Mouse (Mus musculus) gastrocnemius, adult 2 months (tissue): Measurements from ENCODE around the gene Cfap70. TPM values are rescaled to one million over a fixed set of nuclear protein-coding genes. Genes with fewer than 3 reads are reported as not detected.

Experiments used
- DNase-seq: peaks from one replicate; pipeline ENCODE4 v3.0.0; 2022
- H3K27ac ChIP-seq: fragments of 200-600 bp; 2 replicates; pipeline ENCODE4 v1.8.1; 2022; ENCODE audit warnings: mild to moderate bottlenecking
- H3K4me3 ChIP-seq: fragments of 200-600 bp; 2 replicates; pipeline ENCODE4 v1.8.1; 2022; ENCODE audit warnings: mild to moderate bottlenecking, moderate library complexity
- CTCF ChIP-seq: fragments of 200-600 bp; IDR thresholded peaks from 2 replicates; pipeline ENCODE4 v1.8.1; 2022; ENCODE audit warnings: antibody characterized with exemption, mild to moderate bottlenecking, moderate library complexity
- intact Hi-C: fragments of 180-260 bp; cut with DNase I; formaldehyde crosslinking; loops from one replicate; pipeline ENCODE4 v1.15.1; 2025
- total RNA-seq, 2 experiments: library from RNA; stranded (reverse); gene quantifications; 2 replicates each; pipeline ENCODE4 v1.2.3; 2021

The Cfap70 gene
- total RNA-seq, 2 experiments from 2014 or later, result 0.05 to 0.33 TPM

DNA sequence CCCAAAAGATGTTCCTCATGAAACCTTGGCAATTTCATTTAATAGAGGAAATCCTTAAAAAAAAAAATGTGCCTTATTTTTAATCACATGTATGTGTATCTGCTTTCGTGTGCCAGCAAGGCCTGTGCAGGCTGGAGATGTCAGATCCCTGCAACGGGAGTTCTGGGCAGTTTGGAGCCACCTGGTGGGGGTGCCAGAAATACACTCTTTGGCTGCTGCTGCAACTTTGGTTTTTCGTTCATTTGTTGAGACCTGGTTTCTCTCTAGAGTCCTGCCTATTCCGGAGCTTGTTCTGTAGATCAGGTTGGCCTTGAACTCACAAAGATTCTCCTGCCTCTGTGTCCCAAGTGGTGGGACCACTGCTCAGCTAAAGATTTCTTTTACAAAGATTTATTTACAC is 53.2 kb downstream of the Cfap70 start:
- peak; percentile 53 for TF ChIP-seq CTCF
- intact Hi-C loops, result loop anchor here (1.0 kb wide), 1 partner anchor 165 kb away; no protein-coding TSS in a partner anchor
- peak overlapping the region; percentile 71 for H3K27ac ChIP-seq
- DNase-seq, result peak; percentile 62
- no peak overlapping the region for H3K4me3 ChIP-seq

GRCm38 (mm10) chr14:20397220-20397619 is 54.8 kb downstream of the Cfap70 start:
- no peak for TF ChIP-seq CTCF
- intact Hi-C loops, result no loop called here
- H3K4me3 ChIP-seq, result 0 out of 2 replicates have a peak overlapping the region, but pooled peaks have one; percentile 9
- H3K27ac ChIP-seq, result peak overlapping the region; percentile 71
- DNase-seq, result no peak

DNA sequence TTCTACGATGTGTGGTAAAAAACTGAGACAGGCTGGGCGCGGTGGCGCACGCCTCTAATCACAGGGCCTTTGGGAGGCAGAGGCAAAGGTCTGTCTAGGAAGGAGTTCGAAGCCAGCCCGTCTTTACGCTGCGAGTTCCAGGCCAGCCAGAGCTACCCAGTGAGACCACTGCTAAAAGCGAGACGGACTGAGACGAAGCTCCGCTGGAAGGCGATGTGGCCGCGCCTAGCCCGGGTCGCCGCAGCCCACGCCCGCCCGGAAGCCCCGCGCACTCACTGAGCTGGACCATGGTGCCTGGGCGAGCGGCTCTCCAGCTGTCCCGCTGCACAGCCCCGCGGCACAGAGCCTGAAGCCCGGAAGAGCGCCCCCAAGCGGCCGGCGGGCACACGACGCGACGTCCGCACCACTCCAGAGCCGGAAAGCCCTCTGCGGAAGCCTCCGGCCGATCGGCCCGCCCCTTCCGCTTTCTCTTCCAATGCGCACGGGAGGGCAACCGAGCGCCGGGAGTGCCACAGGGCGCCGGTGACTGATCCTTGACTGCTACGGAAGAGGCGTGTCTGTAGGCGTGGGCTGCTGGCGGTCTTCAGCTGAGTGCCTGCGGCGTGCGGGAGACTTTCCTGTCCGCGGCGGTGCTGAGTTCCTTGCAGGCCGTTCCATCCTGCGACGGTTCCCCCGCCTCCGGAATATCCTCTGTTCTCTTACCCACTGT is 58.7 kb downstream of the Cfap70 start, which contains the start of gene Mrps16:
Gene Mrps16, minus strand, starts transcription at position 430 of the 709 bp plus-strand sequence.
- DNase-seq, result peak; percentile 98
- Histone ChIP-seq H3K4me3 (peak within 1 kb of the TSS; percentile 84), H3K27ac (peak within 1 kb of the TSS; percentile 98)
- no peak for TF ChIP-seq CTCF
- intact Hi-C loops, result loop anchor here (5.0 kb wide), 3 partner anchors 89 to 264 kb away; partner anchors contain the start of genes Anxa7, Myoz1 and Ppp3cb

DNA sequence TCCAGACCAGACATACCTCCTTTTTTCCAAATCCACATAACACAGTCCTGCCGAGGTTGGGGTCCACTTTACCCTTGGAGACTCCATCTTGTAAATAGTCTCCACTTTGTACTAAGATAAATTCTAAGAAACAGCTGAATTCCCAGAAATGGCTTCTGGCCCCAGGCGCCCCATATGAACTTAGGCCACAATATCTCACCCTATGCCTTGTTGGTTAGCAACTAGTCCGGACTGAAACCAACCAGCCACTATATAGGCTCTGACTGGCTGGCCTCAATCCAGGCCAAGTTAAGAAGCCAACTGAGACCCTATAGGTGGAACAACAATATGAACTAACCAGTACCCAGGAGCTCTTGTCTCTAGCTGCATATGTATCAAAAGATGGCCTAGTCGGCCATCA is 59.7 kb downstream of the Cfap70 start:
- intact Hi-C loops, result loop anchor here (5.0 kb wide), 3 partner anchors 90 to 265 kb away; partner anchors contain the start of genes Anxa7, Myoz1 and Ppp3cb
- peak overlapping the region; percentile 40; the same call in 1 of the 2 replicates for H3K4me3 ChIP-seq

GRCm38 (mm10) chr14:20389446-20390079 is 62.5 kb downstream of the Cfap70 start:
- no peak for DNase-seq
- Histone ChIP-seq H3K4me3 (peak overlapping the region; percentile 95), H3K27ac (peak overlapping the region; percentile 88)
- TF ChIP-seq CTCF, result no peak
- intact Hi-C loops, result loop anchor here (5.0 kb wide), 3 partner anchors 93 to 268 kb away; partner anchors contain the start of genes Anxa7, Myoz1 and Ppp3cb

More for the DNA sequence above, 59.7 kb downstream of the Cfap70 start:
- DNase-seq, result no peak
- H3K27ac ChIP-seq, result no peak overlapping the region
- no peak for TF ChIP-seq CTCF

DNA sequence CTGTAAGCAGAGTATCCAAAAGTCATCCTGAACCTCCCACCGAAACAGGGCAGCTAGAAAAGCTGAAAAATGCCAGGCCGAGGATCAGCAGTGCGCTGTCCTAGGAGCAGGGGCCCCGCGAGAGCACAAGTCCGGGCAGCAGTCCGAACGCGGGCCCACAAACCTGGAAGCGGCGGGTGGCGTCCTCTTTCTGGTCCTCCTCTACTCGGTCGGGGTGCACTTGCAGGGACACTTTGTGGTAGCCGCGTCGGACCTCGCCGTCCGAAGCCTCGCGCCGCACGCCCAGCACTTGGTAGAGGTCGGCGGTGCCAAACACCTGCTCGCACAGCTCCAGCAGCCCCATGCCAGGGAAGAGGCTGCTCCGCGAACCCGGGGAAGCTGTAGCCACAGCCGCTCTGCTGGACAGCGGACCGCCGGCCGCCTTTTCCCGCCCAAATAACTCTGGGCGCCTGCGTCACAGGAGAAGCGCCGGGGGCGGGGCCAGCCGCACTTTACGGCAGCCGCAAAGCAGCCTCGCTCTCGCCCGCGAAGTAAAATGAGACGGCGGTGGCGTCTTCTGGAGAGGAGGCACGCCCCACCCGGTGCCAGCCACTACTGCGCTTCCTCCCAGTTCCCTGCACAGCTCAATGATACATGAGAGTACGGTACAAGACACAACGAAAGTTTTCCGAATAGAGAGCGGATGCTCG is 63.4 kb downstream of the Cfap70 start, which contains the start of gene Dnajc9:
Gene Dnajc9, minus strand, starts transcription at position 470 of the 689 bp plus-strand sequence.
- Histone ChIP-seq H3K27ac (peak within 1 kb of the TSS; percentile 88), H3K4me3 (peak within 1 kb of the TSS; percentile 95)
- intact Hi-C loops, result no loop called here
- TF ChIP-seq CTCF, result no peak
- peak; percentile 97 for DNase-seq

DNA sequence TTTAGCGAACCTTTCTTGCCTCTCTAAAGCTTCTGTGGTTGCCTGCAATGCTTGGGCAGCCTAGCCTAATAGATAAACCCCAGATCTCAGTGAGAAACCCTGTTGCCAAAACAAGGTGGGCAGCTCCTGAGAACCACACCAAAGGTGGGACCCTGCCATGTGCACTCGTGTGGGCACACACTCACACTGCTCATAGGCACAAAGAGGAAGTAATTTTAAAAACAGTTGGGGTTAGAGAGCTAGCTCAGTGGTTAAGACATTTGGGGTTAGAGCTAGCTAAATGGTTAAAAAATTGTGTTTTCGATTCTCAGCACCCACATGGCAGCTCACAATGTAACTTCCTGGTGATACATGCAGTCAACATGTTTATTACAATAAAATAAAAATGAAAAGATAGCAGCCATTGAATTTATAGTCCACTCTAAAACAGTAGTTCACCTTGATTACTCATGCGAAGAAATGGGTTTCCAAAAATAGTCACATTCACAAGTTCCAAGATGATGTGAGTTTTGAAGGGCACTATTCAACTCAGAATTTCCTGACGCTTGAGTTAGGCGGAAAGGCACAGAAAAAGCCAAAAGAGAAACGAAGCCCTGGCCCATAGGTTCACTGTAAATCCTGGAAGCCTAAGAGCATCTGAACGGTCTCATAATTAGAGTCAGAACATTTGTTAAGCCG is 72.1 kb downstream of the Cfap70 start:
- no peak for TF ChIP-seq CTCF

GRCm38 (mm10) chr14:20379087-20379640 is 72.9 kb downstream of the Cfap70 start:
- no peak for TF ChIP-seq CTCF
- no peak overlapping the region for H3K4me3 ChIP-seq
- DNase-seq, result no peak
- H3K27ac ChIP-seq, result no peak overlapping the region
- intact Hi-C loops, result no loop called here

More for the DNA sequence above, 72.1 kb downstream of the Cfap70 start:
- intact Hi-C loops, result no loop called here
- no peak overlapping the region for H3K27ac ChIP-seq
- no peak for DNase-seq
- H3K4me3 ChIP-seq, result no peak overlapping the region

DNA sequence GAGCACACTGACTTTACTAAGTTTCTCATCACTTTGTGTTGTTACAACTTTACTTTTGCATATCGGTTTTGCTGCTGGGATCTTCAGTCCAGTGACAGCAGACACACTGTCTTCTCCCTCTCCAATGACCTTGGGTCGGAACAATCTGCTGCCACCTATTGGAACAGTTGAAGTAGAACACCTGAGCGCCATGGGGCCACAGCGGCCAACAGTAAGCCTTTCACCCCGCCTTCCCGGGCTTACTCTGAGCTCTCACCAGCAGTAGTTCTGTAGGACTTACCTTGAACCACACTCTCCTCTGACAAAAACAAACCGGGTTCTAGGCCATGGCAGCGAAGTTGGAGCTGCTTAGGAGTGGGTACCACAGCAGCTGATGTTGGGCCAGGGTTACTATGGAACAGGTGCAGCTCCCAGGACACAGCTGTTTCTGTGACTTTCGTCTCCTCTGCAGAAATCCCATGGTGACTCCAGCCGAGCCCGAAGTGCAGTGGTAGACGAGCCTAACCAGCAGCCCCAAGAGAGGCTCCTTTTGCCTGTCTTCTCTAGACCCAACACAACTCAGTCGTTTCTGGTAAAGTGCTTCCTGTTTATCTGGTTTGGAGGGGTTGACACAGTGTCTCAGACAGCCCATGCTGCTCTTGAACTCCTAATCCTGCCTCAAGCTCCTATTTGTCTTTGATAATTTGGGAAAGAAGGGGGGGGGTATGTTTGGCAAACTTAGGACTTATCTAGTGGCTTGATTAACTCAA is 73.5 kb downstream of the Cfap70 start:
- Histone ChIP-seq H3K4me3 (no peak overlapping the region), H3K27ac (no peak overlapping the region)
- TF ChIP-seq CTCF, result peak; percentile 54
- peak; percentile 51 for DNase-seq
- intact Hi-C loops, result no loop called here

- H3K4me3 ChIP-seq, result no peak overlapping the region
- H3K27ac ChIP-seq, result no peak overlapping the region
- intact Hi-C loops, result no loop called here
- no peak for TF ChIP-seq CTCF
- DNase-seq, result no peak
Measured at GRCm38 (mm10) chr14:20377112-20377521, 74.9 kb downstream of the Cfap70 start.

DNA sequence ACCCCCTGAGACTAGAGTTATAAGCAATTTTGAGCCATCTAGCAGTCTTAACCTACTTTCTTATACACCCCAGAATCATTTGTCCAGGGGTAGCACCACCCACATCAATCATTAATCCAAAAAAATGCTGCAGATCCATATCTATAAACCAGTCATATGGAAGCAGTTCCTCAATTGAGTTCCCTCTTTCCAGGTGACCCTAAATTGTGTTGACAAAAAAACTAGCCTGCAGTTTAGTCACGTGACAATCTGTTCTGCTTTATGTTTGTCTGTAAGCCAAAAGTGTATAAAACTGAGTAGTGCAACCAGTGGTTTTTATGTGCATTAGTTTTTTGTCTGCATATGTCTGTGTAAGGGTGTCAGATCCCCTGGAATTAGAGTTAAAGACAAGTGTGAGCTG is 80.2 kb downstream of the Cfap70 start:
- H3K27ac ChIP-seq, result no peak overlapping the region
- no peak for DNase-seq
- no peak overlapping the region for H3K4me3 ChIP-seq
- no peak for TF ChIP-seq CTCF
- intact Hi-C loops, result no loop called here
